Mouse (Mus musculus) olfactory bulb, adult 2 months (tissue): ENCODE data around the gene Tuba1b.

ENCODE experiments used
- CTCF ChIP-seq: fragments of 200-500 bp; IDR thresholded peaks from 2 replicates; pipeline ENCODE4 v1.5.1; 2012; ENCODE audit warnings: low read depth, mild to moderate bottlenecking, low read length, moderate library complexity; ENCODE audit not compliant: insufficient read depth
- POLR2A ChIP-seq: fragments of 200-500 bp; IDR thresholded peaks from 2 replicates; pipeline ENCODE4 v1.6.1; 2012; ENCODE audit warnings: mild to moderate bottlenecking, low read depth, low read length, moderate library complexity; ENCODE audit not compliant: insufficient read depth

DNA sequence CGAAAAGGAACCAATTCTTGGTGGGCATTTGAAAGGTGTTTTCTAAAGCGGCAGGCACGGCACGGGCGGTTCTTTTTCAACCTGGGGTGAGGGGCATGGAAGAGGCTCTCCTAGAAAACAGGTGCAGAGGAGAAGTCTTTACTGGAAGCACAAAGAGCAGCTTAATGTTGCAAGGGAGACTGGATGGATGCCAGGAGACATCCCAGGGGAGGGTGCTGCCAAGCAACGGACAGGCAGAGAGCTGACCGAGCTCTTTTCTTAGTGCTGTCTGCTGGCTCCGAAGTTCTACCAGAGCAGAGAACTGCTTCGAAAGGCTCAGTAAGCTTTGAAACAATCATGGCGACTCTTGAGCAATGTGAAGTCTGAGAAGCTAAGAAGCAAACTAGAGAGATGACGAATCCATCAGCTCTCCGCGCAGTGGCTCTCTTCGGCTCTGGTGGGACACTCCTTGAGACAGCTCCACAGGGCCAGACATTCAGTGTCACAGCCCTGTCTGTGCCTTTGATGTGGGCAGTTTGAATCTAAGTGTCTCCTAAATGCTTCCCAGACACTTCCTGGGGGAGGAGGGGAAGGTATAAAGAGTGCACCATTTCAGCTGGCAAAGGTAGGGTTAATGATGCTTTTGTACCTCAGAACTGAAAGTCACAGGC is 43.5 kb upstream of the Tuba1b start:
- TF ChIP-seq CTCF (no peak), POLR2A (no peak)
